Mouse (Mus musculus) myocyte (in vitro differentiated cells): ENCODE results near the gene Gabarapl2. TPM values are rescaled to one million over a fixed set of nuclear protein-coding genes. Genes with fewer than 3 reads are reported as not detected.

ENCODE experiments used
- H3K27me3 ChIP-seq: one replicate; pipeline ENCODE4 v1.6.1; 2011; ENCODE audit not compliant: control insufficient read depth, insufficient read depth, insufficient read length
- H3K36me3 ChIP-seq: one replicate; pipeline ENCODE4 v1.6.1; 2011; ENCODE audit not compliant: control insufficient read depth, insufficient read depth
- H3K4me2 ChIP-seq: one replicate; pipeline ENCODE4 v1.6.1; 2011; ENCODE audit warnings: low read depth, control low read depth
- H3K4me3 ChIP-seq: one replicate; pipeline ENCODE4 v1.5.1; 2011; ENCODE audit warnings: mild to moderate bottlenecking, control low read depth, moderate library complexity
- H3K79me2 ChIP-seq: one replicate; pipeline ENCODE4 v1.6.1; 2011; ENCODE audit not compliant: control insufficient read depth, insufficient read depth
- H3ac ChIP-seq: one replicate; pipeline ENCODE4 v1.6.1; 2011; ENCODE audit not compliant: control insufficient read depth, insufficient read length
- CEBPB ChIP-seq: IDR thresholded peaks from 2 replicates; pipeline ENCODE4 v1.6.1; 2011; ENCODE audit warnings: mild to moderate bottlenecking, moderate library complexity; ENCODE audit not compliant: poor library complexity, insufficient read depth, severe bottlenecking
- E2F4 ChIP-seq: IDR thresholded peaks from one replicate; pipeline ENCODE4 v1.6.1; 2011; ENCODE audit warnings: mild to moderate bottlenecking, control low read depth, moderate library complexity; ENCODE audit not compliant: insufficient read depth
- MAX ChIP-seq: IDR thresholded peaks from one replicate; pipeline ENCODE4 v1.6.1; 2011; ENCODE audit warnings: low read depth, mild to moderate bottlenecking, control low read depth
- MYOD1 ChIP-seq, 3 experiments: IDR thresholded peaks; one replicate each; pipeline ENCODE4 v1.6.1; 2011; ENCODE audit warnings: control low read depth in 2 of 3, low read depth in 2 of 3, mild to moderate bottlenecking in 2 of 3, moderate library complexity in 1 of 3; ENCODE audit not compliant: insufficient read length in 2 of 3, control insufficient read depth in 1 of 3
- MYOG ChIP-seq, 3 experiments: IDR thresholded peaks; one replicate each; pipeline ENCODE4 v1.6.1; 2011; ENCODE audit warnings: control low read depth in 2 of 3, low read depth in 2 of 3, mild to moderate bottlenecking in 2 of 3; ENCODE audit not compliant: insufficient read length in 2 of 3, control insufficient read depth in 1 of 3, insufficient read depth in 1 of 3
- POLR2A ChIP-seq: IDR thresholded peaks from one replicate; pipeline ENCODE4 v1.6.1; 2011; ENCODE audit warnings: low read depth, mild to moderate bottlenecking, control low read depth, moderate library complexity; ENCODE audit not compliant: insufficient read length
- POLR2AphosphoS2 ChIP-seq: IDR thresholded peaks from one replicate; pipeline ENCODE4 v1.6.1; 2011; ENCODE audit warnings: low read depth, control low read depth; ENCODE audit not compliant: insufficient read length
- REST ChIP-seq: IDR thresholded peaks from one replicate; pipeline ENCODE4 v1.6.1; 2011; ENCODE audit warnings: mild to moderate bottlenecking, control low read depth, moderate library complexity; ENCODE audit not compliant: insufficient read depth, insufficient read length
- SRF ChIP-seq: IDR thresholded peaks from one replicate; pipeline ENCODE4 v1.6.1; 2011; ENCODE audit warnings: low read depth; ENCODE audit not compliant: control insufficient read depth, insufficient read length
- TCF12 ChIP-seq: IDR thresholded peaks from one replicate; pipeline ENCODE4 v1.6.1; 2011; ENCODE audit warnings: mild to moderate bottlenecking, control low read depth; ENCODE audit not compliant: poor library complexity, insufficient read depth, severe bottlenecking
- TCF3 ChIP-seq: IDR thresholded peaks from one replicate; pipeline ENCODE4 v1.6.1; 2011; ENCODE audit warnings: low read depth, control low read depth; ENCODE audit not compliant: insufficient read length
- USF1 ChIP-seq: IDR thresholded peaks from one replicate; pipeline ENCODE4 v1.6.1; 2011; ENCODE audit warnings: low read depth, mild to moderate bottlenecking, control low read depth, moderate library complexity
- polyA plus RNA-seq: library from polyadenylated mRNA; unstranded; fragments of >200 nt; fragmentation: generic; extraction: Trizol; gene quantifications from one replicate; pipeline ENCODE4 v1.2.1, GENCODE M21; 2012; ENCODE audit warnings: missing spikeins

Gene Gabarapl2
- polyA plus RNA-seq, 1 experiment, result 64.5 TPM

DNA sequence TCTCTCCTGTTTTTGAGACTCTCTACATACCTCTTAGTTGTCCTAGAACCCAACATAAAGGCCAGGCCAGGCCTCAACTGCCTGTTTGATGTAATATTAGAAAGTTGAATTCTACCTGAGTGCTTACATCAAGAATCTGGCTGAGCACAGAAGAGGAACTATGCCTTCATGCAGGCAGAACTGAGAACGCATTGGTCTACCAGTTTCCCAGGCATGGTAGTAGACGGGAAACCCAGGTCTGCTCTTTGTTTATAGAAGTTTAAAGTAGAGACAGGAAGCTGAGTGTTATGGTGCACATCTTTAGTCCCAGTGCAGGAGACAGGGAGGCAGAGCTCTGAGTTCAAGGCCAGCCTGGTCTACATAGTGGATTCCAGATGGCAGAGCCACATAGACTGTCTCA is 6.6 kb downstream of the Gabarapl2 start:
- TF ChIP-seq MYOG (IDR thresholded peaks at IDR 0.05; ENCODE audit: control insufficient read depth in 1 of 3, insufficient read depth in 1 of 3, insufficient read length in 2 of 3, low read depth in 2 of 3) (no peak), POLR2AphosphoS2 (no peak), USF1 (no peak), CEBPB (no peak)
- Histone ChIP-seq H3K79me2 (no peaks in the 10 kb centered on the region), H3K4me2 (no peak overlapping the region), H3ac (no peak overlapping the region), H3K4me3 (no peak overlapping the region), H3K36me3 (peaks cover 23% of the 10 kb centered on the region), H3K27me3 (no peaks in the 10 kb centered on the region)

GRCm38 (mm10) chr8:111947954-111948353 is 7.5 kb downstream of the Gabarapl2 start:
- no peaks in the 10 kb centered on the region for H3K27me3 ChIP-seq
- no peak overlapping the region for H3K4me3 ChIP-seq
- H3K4me2 ChIP-seq, result no peak overlapping the region
- TF ChIP-seq POLR2A, result no peak
- TF ChIP-seq POLR2AphosphoS2, result no peak
- no peak for TF ChIP-seq MYOG (IDR thresholded peaks at IDR 0.05; ENCODE audit: control insufficient read depth in 1 of 3, insufficient read depth in 1 of 3, insufficient read length in 2 of 3, low read depth in 2 of 3)
- no peak for TF ChIP-seq USF1
- H3ac ChIP-seq, result no peak overlapping the region
- H3K79me2 ChIP-seq, result no peaks in the 10 kb centered on the region
- H3K36me3 ChIP-seq, result peaks cover 24% of the 10 kb centered on the region

DNA sequence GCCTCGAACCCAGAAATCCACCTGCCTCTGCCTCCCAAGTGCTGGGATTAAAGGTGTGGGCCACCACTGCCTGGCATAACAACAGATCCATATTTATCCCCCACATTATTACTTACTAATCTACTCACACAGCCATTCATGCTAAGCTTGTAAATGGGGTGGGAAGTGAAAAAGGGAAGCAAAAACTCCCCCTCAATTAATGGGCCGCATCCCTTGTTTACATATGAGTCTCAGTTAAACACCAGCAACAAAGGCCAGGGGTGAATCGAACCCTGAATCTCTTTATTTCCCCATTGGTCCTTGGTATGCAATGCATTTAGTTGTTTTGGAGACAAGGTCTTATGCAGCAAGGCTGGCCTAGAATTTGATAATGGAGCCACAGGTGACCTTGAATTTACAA is 10.3 kb downstream of the Gabarapl2 start:
- H3K4me3 ChIP-seq, result no peak overlapping the region
- no peaks in the 10 kb centered on the region for H3K79me2 ChIP-seq
- no peak overlapping the region for H3ac ChIP-seq
- no peak overlapping the region for H3K4me2 ChIP-seq
- H3K27me3 ChIP-seq, result no peaks in the 10 kb centered on the region
- TF ChIP-seq MYOG (IDR thresholded peaks at IDR 0.05; ENCODE audit: control insufficient read depth in 1 of 3, insufficient read depth in 1 of 3, insufficient read length in 2 of 3, low read depth in 2 of 3) (no peak), POLR2AphosphoS2 (no peak), E2F4 (no peak), TCF3 (no peak), TCF12 (no peak), MAX (no peak)
- peaks cover 22% of the 10 kb centered on the region for H3K36me3 ChIP-seq

DNA sequence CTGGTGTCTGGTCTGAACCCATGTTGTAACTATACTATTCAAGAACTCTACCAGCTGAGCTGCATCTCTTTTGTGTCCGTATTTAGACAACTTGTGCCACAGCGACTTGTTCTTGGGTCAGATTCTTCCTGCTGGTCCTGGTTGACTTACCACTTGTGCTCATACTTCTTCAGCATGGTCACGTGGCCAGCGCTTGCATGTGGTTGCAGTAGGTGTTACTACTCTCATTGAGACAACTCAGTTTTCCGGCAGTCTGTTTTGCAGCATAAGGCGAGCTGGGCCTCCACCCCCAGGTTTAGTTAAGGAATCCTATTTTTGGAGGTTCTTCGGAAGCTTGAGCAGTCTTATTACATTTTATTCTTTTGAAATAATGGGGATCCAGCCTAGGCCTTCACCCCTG is 10.8 kb downstream of the Gabarapl2 start:
- H3ac ChIP-seq, result no peak overlapping the region
- no peak overlapping the region for H3K4me2 ChIP-seq
- no peaks in the 10 kb centered on the region for H3K79me2 ChIP-seq
- TF ChIP-seq TCF12 (no peak), SRF (no peak), MAX (no peak), USF1 (no peak), MYOG (IDR thresholded peaks at IDR 0.05; ENCODE audit: control insufficient read depth in 1 of 3, insufficient read depth in 1 of 3, insufficient read length in 2 of 3, low read depth in 2 of 3) (no peak), REST (no peak), POLR2A (no peak)
- H3K27me3 ChIP-seq, result no peaks in the 10 kb centered on the region
- H3K4me3 ChIP-seq, result no peak overlapping the region
- peaks cover 23% of the 10 kb centered on the region for H3K36me3 ChIP-seq

DNA sequence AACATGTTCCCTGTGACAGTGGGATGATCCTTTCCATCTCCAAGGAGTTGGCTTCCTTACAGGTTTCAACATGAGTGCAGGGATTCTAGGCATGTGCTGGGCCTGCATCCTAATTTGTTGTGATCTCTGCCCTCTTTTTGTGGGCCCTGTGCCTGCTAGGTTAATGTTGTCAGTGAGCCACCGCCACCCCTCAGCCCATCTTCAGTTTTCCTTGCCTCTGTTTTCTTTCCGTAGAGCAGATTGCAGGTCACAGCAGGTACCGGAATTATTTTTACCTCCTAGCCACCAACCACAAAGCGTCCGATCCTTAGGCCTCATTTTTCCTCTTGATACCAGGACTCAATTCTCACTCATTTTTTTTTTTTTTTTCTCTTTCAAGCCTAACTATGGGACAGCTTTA is 11.4 kb downstream of the Gabarapl2 start:
- no peak overlapping the region for H3K4me2 ChIP-seq
- no peaks in the 10 kb centered on the region for H3K79me2 ChIP-seq
- no peak overlapping the region for H3K4me3 ChIP-seq
- H3K36me3 ChIP-seq, result peaks cover 29% of the 10 kb centered on the region
- no peak for TF ChIP-seq CEBPB
- no peak for TF ChIP-seq TCF3
- no peak for TF ChIP-seq REST
- no peak for TF ChIP-seq POLR2A
- no peak for TF ChIP-seq TCF12
- no peak for TF ChIP-seq MAX
- TF ChIP-seq POLR2AphosphoS2, result no peak
- no peak for TF ChIP-seq USF1
- no peak for TF ChIP-seq SRF
- TF ChIP-seq MYOD1 (IDR thresholded peaks at IDR 0.05; ENCODE audit: control insufficient read depth in 1 of 3, insufficient read length in 2 of 3, low read depth in 2 of 3), result no peak
- no peak for TF ChIP-seq E2F4
- no peak for TF ChIP-seq MYOG (IDR thresholded peaks at IDR 0.05; ENCODE audit: control insufficient read depth in 1 of 3, insufficient read depth in 1 of 3, insufficient read length in 2 of 3, low read depth in 2 of 3)
- H3ac ChIP-seq, result no peak overlapping the region
- no peaks in the 10 kb centered on the region for H3K27me3 ChIP-seq

DNA sequence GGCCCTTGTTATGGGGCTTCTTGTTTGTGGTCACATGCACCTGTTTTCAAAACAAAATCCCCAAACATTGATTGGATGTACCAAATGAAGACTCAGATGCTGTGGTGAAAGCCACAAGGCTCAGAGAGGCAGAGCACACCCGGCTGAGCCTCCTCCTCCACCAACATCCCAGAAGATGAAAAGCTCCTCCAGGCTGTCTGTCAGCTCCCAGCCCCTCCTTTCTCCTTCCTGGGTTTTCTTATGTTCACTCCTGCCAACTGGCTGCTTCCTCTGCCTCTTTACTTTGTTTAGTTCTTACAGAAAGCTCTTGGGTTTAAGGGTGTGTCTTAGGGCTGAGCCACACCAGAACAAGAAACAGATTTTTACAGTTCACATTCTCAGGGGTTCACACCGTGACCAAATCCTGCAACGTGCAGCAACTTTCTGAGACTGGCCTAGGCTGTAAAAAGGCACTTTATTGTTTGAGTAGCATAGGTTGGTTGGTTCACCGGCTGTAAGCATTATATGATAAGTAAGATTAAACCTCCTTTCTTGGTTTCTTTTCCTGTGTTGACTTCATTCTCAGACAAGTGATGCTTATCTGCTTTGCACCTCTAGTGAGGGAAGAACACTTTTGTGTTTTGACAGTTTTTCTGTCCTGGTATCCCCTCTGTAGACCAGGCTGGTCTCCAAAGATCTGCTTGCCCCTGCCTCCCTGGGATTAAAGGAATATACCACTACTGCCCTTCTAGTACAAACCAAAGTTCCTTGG is 14.5 kb downstream of the Gabarapl2 start:
- H3K27me3 ChIP-seq, result no peaks in the 10 kb centered on the region
- TF ChIP-seq CEBPB (no peak), REST (no peak), MYOG (IDR thresholded peaks at IDR 0.05; ENCODE audit: control insufficient read depth in 1 of 3, insufficient read depth in 1 of 3, insufficient read length in 2 of 3, low read depth in 2 of 3) (no peak), POLR2A (no peak), TCF12 (no peak), E2F4 (no peak), USF1 (no peak), POLR2AphosphoS2 (no peak), MAX (no peak), MYOD1 (IDR thresholded peaks at IDR 0.05; ENCODE audit: control insufficient read depth in 1 of 3, insufficient read length in 2 of 3, low read depth in 2 of 3) (no peak), SRF (no peak), TCF3 (no peak)
- no peak overlapping the region for H3K4me2 ChIP-seq
- peaks cover 28% of the 10 kb centered on the region for H3K36me3 ChIP-seq
- no peak overlapping the region for H3K4me3 ChIP-seq
- no peaks in the 10 kb centered on the region for H3K79me2 ChIP-seq
- H3ac ChIP-seq, result no peak overlapping the region
